Mouse (Mus musculus): ENCODE results near the gene Tmem243.
"Not testable (repeated sequence)": the region's sequence is repeated elsewhere in the genome, so short reads cannot be mapped to it uniquely, and the experiment has no call there.

The Tmem243 gene

DNA sequence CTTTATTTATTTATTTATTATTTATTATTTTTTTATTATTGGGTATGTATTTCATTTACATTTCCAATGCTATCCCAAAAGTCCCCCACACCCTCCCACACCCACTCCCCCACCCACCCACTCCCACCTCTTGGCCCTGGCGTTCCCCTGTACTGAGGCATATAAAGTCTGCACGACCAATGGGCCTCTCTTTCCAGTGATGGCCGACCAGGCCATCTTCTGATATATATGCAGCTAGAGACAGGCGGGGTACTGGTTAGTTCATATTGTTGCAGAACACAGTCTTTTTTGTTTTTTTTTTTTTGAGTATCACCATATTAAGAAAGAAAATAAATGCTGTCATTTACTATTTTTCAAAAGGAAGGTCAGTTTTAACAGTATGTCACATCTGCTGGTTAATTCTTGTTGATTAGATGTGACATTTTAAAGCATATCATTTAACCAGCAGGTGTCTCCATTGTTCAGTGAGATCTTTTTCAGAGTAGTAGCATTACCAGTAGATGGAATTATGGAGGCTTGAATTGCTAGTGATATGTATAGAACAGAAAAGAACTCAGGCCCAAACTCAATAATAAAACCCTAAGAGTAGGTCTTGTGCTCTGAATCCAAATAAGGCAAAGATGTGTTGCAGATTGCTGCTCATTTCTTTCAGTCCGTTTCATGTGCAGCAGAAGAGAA lies 69.0 kb downstream of the Tmem243 start:
- not testable (repeated sequence) for DNase-seq (ENCODE audit: low spot score in 2 of 2)

DNA sequence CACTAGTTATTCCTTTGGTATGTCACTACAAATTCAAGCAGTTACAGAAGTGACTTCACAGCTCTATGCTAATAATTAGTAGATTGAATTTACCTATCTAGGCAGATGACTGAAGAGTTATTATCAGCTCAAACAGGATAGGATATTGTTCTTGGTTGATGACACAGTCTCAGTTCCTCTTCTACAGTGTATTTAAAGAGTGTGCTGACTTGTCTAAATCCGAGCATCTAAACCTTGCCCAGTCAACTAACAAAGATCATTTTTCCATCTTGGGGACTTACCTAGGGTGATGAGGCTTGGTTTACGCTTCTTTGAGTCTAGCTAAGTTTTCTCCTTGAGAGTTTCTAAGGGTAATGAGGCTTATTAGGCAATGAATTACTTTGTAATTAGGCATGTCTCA lies 72.8 kb downstream of the Tmem243 start:
- no peak for DNase-seq (ENCODE audit: low spot score in 2 of 2)

DNA sequence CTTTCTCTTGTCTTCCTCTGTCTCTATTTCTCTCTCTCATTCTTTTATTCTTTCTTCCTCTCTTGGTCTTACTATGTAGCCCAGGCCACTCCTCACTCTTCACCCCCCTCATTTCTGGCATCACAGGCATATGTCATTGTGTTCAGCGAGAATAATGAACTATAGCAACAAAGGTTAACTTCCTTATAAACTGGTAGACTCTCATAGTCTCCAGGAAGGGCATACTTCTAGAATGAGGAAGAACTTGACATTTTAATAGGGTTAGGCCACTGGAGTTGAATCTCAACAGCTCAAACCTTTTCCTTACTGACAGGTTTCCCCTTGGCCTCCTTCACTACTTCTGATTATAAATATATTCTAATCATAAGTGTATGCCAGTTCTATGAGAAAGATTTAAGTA lies 86.0 kb downstream of the Tmem243 start:
- DNase-seq (ENCODE audit: low spot score in 2 of 2): no peak

Measured in spleen, postnatal 36 days (tissue).